Mouse (Mus musculus) heart, embryonic 15.5 days (tissue): ENCODE data around the gene Plxna2. TPM values are rescaled to one million over a fixed set of nuclear protein-coding genes. Genes with fewer than 3 reads are reported as not detected.
A peak's percentile ranks its signal among the peaks of the same experiment; 100 is the strongest.

Experiments
- ATAC-seq: fragments of 200-750 bp; cut with Nextera tagmentation; replicated peaks from 2 replicates; pipeline ENCODE4 v1.8.0; 2017; ENCODE audit warnings: low read depth, moderate TSS enrichment; ENCODE audit not compliant: insufficient number of reproducible peaks, insufficient read depth, low FRiP score
- H3K27ac ChIP-seq: fragments of 300-500 bp; sonication (generic); 2 replicates; pipeline ENCODE4 v1.5.1; 2015; ENCODE audit warnings: mild to moderate bottlenecking, inconsistent platforms
- H3K27me3 ChIP-seq: fragments of 300-500 bp; sonication (generic); 2 replicates; pipeline ENCODE4 v1.6.1; 2015; ENCODE audit warnings: inconsistent platforms
- H3K36me3 ChIP-seq: fragments of 300-500 bp; sonication (generic); 2 replicates; pipeline ENCODE4 v1.6.1; 2015; ENCODE audit warnings: mild to moderate bottlenecking, inconsistent platforms
- H3K4me1 ChIP-seq: fragments of 300-500 bp; sonication (generic); replicated peaks from 2 replicates; pipeline ENCODE4 v1.6.1; 2015; ENCODE audit warnings: inconsistent platforms
- H3K4me2 ChIP-seq: fragments of 300-500 bp; sonication (generic); 2 replicates; pipeline ENCODE4 v1.6.1; 2015; ENCODE audit warnings: inconsistent platforms, mild to moderate bottlenecking, moderate library complexity
- H3K4me3 ChIP-seq: fragments of 300-500 bp; sonication (generic); 2 replicates; pipeline ENCODE4 v1.5.1; 2015; ENCODE audit warnings: mild to moderate bottlenecking, inconsistent platforms
- H3K9ac ChIP-seq: fragments of 300-500 bp; sonication (generic); 2 replicates; pipeline ENCODE4 v1.6.1; 2015; ENCODE audit warnings: mild to moderate bottlenecking, inconsistent platforms
- H3K9me3 ChIP-seq: fragments of 300-500 bp; sonication (generic); replicated peaks from 2 replicates; pipeline ENCODE4 v1.6.1; 2016; ENCODE audit warnings: inconsistent platforms
- WGBS: fragments of 180-500 bp; shearing (Covaris S2); methylation state at CpG from one replicate; pipeline ENCODE4 v1.1.7; 2015; ENCODE audit warnings: mixed read lengths; 5-methylcytosine and 5-hydroxymethylcytosine counted together
- polyA plus RNA-seq: library from polyadenylated mRNA; unstranded; fragments of >200 nt; fragmentation: Nextera tagmentation; extraction: Ambion mirVana; gene quantifications from 2 replicates; pipeline ENCODE4 v1.2.1, GENCODE M21; 2015

The Plxna2 gene
- polyA plus RNA-seq, 1 experiment from 2014 or later: 4.6 TPM

DNA sequence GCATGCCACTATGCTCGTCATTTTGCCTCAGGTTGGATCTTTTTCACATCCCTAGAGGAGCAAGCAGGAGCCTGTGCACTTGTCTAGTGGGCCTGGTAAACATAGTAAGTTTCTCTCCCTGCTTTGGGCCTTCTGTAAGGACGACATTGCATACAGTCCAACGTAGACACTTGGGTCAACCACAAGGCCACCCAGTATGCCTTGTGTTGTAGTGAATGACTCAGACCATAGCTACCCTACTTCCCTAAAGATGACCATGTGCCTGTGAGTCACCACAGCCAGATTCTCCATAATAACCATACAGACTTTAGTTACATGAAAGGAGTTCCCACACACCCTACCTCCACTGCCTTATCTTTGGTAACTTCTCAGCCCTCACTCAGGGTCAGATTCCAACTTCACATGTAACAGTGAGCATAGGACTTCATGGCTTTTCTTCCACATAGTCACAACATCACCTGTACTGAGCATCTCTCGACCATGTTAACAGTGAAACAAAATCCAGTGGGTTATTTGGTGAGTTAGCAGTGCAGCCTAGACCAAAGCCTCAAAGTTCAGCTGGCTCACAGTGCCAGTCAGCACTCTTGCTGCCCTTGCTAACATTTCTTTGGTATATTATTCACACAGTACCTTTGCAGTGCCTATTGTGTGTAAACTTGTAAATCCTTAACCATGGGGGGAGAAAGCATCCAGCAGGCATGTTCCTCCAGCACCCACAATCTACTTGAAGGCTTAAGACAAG lies 53.9 kb downstream of the Plxna2 start:
- no peak overlapping the region for H3K9ac ChIP-seq
- H3K4me1 ChIP-seq: peaks cover 13% of the 10 kb centered on the region
- no peaks in the 10 kb centered on the region for H3K27me3 ChIP-seq
- 78% methylated on average over 4 of the region's 4 CpGs for WGBS
- ATAC-seq: no peak
- H3K27ac ChIP-seq: no peak overlapping the region
- H3K9me3 ChIP-seq: no peaks in the 10 kb centered on the region
- no peak overlapping the region for H3K4me3 ChIP-seq
- H3K4me2 ChIP-seq: no peak overlapping the region
- H3K36me3 ChIP-seq: no peaks in the 10 kb centered on the region

DNA sequence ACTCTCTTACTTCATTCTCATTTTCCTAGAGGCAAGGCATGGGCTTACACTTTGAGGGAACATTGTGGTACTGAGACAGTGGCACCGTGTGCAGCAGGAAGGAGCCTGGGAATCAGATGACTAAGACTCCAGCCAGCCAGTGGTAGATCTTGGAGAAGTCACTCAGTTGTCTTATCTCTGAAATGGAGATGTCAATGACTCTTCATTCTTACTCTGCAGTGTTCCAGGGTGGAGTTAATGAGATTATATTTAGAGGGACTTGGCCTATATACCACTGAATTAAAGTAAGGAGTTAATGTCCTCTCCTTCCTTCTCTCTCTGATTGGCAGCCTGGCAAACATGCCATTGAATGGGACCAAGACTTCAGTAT lies 54.5 kb downstream of the Plxna2 start:
- Histone ChIP-seq H3K9ac (no peak overlapping the region), H3K4me3 (no peak overlapping the region), H3K4me2 (no peak overlapping the region), H3K36me3 (no peaks in the 10 kb centered on the region), H3K27ac (no peak overlapping the region), H3K9me3 (no peaks in the 10 kb centered on the region), H3K4me1 (peaks cover 14% of the 10 kb centered on the region), H3K27me3 (no peaks in the 10 kb centered on the region)
- no peak for ATAC-seq
- 76% methylated on average over 1 of the region's 1 CpGs for WGBS

DNA sequence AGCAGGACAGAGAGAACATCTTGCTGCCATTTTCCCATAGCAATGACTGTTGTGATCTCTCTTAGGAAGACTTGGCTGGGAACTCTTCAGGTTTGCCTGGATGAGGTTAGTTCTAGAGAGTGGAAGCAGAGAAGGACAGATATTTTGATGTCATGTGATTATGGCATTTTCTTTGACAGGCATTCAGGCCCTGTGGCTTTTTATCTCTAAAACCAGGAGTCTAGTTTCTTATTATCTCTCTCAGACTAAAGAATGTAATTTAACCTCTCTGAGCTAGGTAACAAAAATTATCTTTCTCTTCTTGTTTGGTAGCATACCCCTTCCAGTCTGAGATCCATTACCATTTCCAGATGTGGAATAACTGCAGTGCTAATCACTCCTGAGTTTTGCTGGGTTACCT lies 55.2 kb downstream of the Plxna2 start:
- peaks cover 21% of the 10 kb centered on the region for H3K4me1 ChIP-seq
- no peak overlapping the region for H3K4me2 ChIP-seq
- no peak overlapping the region for H3K9ac ChIP-seq
- H3K9me3 ChIP-seq: no peaks in the 10 kb centered on the region
- H3K27me3 ChIP-seq: no peaks in the 10 kb centered on the region
- H3K27ac ChIP-seq: no peak overlapping the region
- no peaks in the 10 kb centered on the region for H3K36me3 ChIP-seq
- ATAC-seq: no peak
- H3K4me3 ChIP-seq: no peak overlapping the region

DNA sequence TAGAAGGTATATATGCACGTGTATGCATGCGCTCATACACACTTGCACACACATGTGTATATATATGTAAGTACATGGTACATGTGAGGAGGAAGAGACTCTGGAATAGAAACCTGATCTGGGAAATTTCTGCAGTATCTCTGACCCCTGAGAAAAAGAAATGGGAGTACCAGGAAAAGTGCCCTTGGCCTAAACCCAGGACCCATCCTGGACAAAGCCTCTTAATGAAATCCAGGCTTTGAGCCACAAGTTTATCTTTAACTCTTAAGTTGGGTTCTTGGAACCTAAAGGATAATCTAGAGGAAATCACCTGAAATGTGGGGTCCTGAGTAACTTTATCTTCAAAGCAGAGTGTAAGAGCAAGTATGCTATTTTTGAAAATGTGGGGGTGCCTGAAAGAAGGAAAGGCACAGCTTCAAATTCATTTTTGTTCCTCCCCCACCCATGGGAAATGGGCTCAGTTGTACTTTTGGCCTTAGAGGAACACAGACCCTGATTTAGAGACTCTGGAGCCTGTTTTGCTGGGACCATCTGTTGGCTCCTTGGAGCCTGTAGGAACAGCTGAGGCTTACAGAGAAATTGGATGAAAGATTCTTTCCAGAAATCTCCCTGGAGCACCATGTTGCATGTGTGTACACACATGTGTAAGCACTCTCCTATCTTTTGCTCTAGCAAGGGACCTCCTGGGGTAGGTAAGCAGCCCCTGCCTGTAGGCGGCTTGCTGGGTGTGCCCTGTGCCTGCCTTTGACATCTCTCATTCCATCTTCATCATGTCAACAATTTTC lies 57.3 kb downstream of the Plxna2 start:
- no peak overlapping the region for H3K4me2 ChIP-seq
- no peak overlapping the region for H3K4me3 ChIP-seq
- peaks cover 38% of the 10 kb centered on the region for H3K4me1 ChIP-seq
- H3K27ac ChIP-seq: no peak overlapping the region
- no peak for ATAC-seq
- no peaks in the 10 kb centered on the region for H3K9me3 ChIP-seq
- H3K9ac ChIP-seq: no peak overlapping the region
- H3K27me3 ChIP-seq: no peaks in the 10 kb centered on the region
- H3K36me3 ChIP-seq: no peaks in the 10 kb centered on the region
- whole genome bisulfite sequencing: 88% methylated on average over 3 of the region's 3 CpGs

DNA sequence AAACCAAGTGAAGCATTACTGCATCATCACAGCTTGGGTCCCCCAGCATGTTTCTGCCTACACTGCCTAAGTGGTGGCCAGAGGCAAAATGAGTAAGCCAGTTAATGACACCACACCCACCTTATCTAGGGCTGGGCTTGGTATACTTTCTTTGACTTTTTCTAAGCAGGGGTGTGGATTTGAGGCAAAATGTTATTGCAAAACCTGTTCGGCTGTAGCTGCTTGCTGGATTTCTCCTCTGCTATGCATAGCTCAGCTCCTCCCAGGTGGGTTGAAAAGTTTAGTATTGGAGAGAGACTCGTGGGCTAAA lies 57.8 kb downstream of the Plxna2 start:
- no peak overlapping the region for H3K4me3 ChIP-seq
- no peak for ATAC-seq
- H3K27ac ChIP-seq: no peak overlapping the region
- no peak overlapping the region for H3K4me2 ChIP-seq
- H3K9me3 ChIP-seq: no peaks in the 10 kb centered on the region
- no peaks in the 10 kb centered on the region for H3K27me3 ChIP-seq
- no peaks in the 10 kb centered on the region for H3K36me3 ChIP-seq
- H3K9ac ChIP-seq: no peak overlapping the region
- peaks cover 44% of the 10 kb centered on the region for H3K4me1 ChIP-seq
- 66% methylated on average over 2 of the region's 2 CpGs for WGBS

DNA sequence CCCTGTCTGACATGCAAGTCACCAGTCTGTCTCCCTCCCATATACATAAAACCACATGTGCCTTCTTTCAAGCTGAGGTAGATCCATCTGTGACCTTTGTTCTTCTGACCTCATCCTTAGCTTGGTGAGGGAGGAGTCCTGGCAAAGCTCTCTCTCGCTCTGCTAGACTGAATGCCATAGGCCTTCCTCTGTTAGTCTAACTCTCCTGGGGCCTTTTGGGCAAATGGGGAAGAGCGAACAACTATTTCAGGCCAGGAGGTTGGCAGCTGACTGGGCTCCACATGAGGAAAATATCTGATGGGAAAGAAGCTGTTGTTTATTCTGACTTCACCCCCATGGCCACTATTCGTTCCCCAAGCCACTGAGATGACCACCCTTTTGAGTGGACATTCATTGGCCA lies 59.9 kb downstream of the Plxna2 start:
- ATAC-seq: no peak
- no peaks in the 10 kb centered on the region for H3K36me3 ChIP-seq
- WGBS: 69% methylated on average over 3 of the region's 3 CpGs

DNA sequence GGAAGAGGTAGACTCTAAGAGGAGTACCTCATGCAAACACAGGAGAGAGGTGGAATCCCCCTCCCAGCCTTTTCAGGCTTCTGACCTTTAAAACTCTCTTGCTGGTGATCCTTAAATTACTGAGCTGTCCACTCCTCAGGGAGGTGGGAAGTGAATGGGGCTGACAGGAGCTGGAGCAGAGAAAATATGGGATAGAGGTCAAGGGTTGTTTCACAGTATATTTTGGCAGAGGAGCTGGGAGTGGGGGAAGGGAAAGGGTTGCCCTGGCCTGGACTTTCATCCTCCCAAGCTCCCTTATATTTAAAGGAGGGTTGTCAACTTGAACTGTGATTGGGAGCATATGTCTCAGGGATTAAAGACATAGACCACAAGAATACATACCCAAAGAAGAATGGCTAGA lies 61.1 kb downstream of the Plxna2 start:
- Histone ChIP-seq H3K9ac (no peak overlapping the region), H3K4me1 (peaks cover 64% of the 10 kb centered on the region), H3K27me3 (no peaks in the 10 kb centered on the region), H3K27ac (peak overlapping the region; percentile 58), H3K36me3 (no peaks in the 10 kb centered on the region), H3K4me3 (no peak overlapping the region), H3K4me2 (no peak overlapping the region), H3K9me3 (no peaks in the 10 kb centered on the region)
- no peak for ATAC-seq

More for the DNA sequence above, 59.9 kb downstream of the Plxna2 start:
- H3K27ac ChIP-seq: peak overlapping the region; percentile 53
- no peaks in the 10 kb centered on the region for H3K9me3 ChIP-seq
- peaks cover 64% of the 10 kb centered on the region for H3K4me1 ChIP-seq
- no peak overlapping the region for H3K9ac ChIP-seq
- H3K4me3 ChIP-seq: no peak overlapping the region
- no peaks in the 10 kb centered on the region for H3K27me3 ChIP-seq
- no peak overlapping the region for H3K4me2 ChIP-seq

DNA sequence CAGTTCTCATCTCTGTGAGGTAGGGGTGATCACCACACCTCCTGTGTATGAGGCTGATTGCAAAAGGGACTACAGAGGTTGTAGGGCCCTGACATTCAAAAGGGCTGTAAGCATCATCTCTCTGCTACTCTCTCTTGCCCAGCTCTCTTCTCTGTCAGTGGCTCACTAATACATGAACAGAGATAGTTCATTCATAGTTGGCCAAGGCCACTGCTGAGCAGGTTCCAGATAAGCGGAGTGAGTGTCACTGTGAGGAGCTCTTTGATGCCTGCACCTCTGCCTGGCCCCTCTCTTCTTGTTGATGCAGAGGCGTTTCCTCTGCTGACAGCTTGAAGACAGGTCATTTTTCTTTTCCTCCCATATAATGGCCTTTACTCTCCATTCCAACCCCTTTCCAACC lies 62.1 kb downstream of the Plxna2 start:
- Histone ChIP-seq H3K4me2 (no peak overlapping the region), H3K27ac (peak overlapping the region; percentile 58; the same call in 1 of the 2 replicates), H3K4me1 (peaks cover 61% of the 10 kb centered on the region), H3K9me3 (no peaks in the 10 kb centered on the region), H3K27me3 (no peaks in the 10 kb centered on the region), H3K9ac (no peak overlapping the region), H3K36me3 (no peaks in the 10 kb centered on the region), H3K4me3 (no peak overlapping the region)
- 5% methylated on average over 2 of the region's 2 CpGs for WGBS
- ATAC-seq: no peak

DNA sequence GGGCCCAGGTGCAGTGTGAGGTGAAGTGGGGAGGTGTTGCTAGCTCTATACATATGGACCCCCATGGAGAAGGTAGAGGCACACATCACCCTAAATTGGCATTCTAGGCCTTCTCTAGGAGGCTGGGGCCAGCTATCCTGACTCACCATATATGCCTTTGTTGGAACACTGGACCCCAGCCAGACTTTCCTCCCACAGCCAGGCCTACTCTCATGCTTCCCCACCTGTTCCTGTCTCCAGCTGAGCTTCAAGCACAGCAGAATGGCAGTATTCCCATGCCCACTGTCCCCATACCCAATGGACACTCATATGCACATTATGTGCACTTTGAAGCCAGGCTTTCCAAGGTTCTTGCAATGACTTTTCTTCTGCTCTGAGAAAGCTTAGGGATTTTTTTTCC lies 64.0 kb downstream of the Plxna2 start:
- peak; percentile 23; the same call in 1 of the 2 replicates for ATAC-seq
- no peak overlapping the region for H3K4me2 ChIP-seq

DNA sequence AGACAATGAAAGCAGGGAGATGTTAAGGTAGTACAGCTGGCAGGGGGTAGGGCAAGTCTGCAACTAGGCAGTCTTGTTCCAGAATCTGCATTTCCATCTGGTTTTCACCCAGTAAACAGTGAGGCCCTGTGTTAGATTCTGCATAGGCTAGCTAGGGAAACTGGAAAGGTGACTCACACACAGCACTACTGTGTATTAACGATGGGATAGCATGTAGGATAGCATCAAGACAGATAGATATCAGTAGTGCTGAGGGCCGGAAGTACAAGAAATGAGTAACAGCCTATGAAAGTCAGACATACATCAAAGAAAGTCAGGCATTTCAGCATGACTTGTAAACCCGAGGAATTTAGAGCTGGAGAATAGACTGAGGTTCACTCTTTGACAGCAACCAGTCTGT lies 65.1 kb downstream of the Plxna2 start:
- Histone ChIP-seq H3K4me1 (peaks cover 71% of the 10 kb centered on the region), H3K27ac (no peak overlapping the region), H3K27me3 (no peaks in the 10 kb centered on the region), H3K9me3 (no peaks in the 10 kb centered on the region), H3K4me3 (no peak overlapping the region), H3K36me3 (no peaks in the 10 kb centered on the region), H3K9ac (no peak overlapping the region), H3K4me2 (no peak overlapping the region)
- no peak for ATAC-seq
- WGBS: 56% methylated on average over 3 of the region's 3 CpGs

More for the DNA sequence above, 64.0 kb downstream of the Plxna2 start:
- no peak overlapping the region for H3K27ac ChIP-seq
- no peak overlapping the region for H3K9ac ChIP-seq
- H3K36me3 ChIP-seq: no peaks in the 10 kb centered on the region
- no peak overlapping the region for H3K4me3 ChIP-seq
- no peaks in the 10 kb centered on the region for H3K9me3 ChIP-seq
- peaks cover 68% of the 10 kb centered on the region for H3K4me1 ChIP-seq
- H3K27me3 ChIP-seq: no peaks in the 10 kb centered on the region

DNA sequence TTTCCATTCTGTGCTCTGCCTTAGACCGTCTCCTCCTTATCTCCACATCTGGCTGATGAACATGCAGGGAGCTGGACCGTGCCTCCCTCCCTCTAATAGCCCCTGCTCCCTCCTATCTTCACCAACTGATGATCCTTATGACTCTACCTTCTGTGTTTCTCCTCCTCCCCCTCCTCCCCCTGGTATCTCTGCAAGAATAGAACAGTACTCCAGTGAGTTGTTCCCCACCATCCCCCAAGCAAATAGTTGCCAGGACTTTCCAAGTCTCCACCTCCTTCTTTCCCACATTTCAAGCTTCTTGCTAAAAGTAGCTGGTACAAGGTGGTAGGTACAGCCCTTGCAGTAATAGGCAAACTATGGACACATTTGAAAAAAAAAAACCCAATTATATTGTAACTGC lies 67.9 kb downstream of the Plxna2 start:
- peaks cover 51% of the 10 kb centered on the region for H3K4me1 ChIP-seq
- H3K9me3 ChIP-seq: no peaks in the 10 kb centered on the region
- no peak overlapping the region for H3K4me3 ChIP-seq
- no peak overlapping the region for H3K9ac ChIP-seq
- no peaks in the 10 kb centered on the region for H3K27me3 ChIP-seq
- no peak for ATAC-seq
- 49% methylated on average over 2 of the region's 2 CpGs for WGBS
- no peak overlapping the region for H3K4me2 ChIP-seq
- H3K36me3 ChIP-seq: no peaks in the 10 kb centered on the region
- peak overlapping the region; percentile 21; the same call in 1 of the 2 replicates for H3K27ac ChIP-seq

DNA sequence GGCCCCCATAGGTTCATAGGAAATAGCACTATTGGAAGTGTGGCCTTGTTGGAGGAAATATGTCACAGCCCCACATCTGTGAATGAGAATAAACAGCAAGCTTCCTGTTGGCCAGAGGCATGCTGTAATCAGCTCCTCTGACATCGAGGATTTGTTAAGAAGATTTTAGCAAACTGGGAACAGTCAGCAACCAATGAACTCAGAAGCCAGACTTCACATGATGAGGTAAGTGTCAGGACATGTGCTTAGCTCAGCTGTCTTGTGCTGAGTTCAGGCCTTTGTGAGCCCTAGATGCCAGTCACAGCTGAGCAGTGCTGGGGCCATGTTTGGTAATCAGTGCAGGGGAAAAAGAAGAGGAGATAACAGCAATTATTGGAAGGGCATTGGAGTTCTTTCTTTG lies 69.7 kb downstream of the Plxna2 start:
- peak; percentile 81 for ATAC-seq
- Histone ChIP-seq H3K4me1 (peaks cover 34% of the 10 kb centered on the region), H3K27ac (peak overlapping the region; percentile 65), H3K36me3 (no peaks in the 10 kb centered on the region), H3K27me3 (no peaks in the 10 kb centered on the region), H3K9ac (no peak overlapping the region), H3K4me3 (no peak overlapping the region), H3K4me2 (no peak overlapping the region), H3K9me3 (no peaks in the 10 kb centered on the region)
- WGBS: 5% methylated on average over 1 of the region's 1 CpGs
